Mouse (Mus musculus): ENCODE data around the gene Ube2r2. TPM values are rescaled to one million over a fixed set of nuclear protein-coding genes. Genes with fewer than 3 reads are reported as not detected.

Gene Ube2r2
- total RNA-seq, 2 experiments from 2014 or later = 101 to 103 TPM

DNA sequence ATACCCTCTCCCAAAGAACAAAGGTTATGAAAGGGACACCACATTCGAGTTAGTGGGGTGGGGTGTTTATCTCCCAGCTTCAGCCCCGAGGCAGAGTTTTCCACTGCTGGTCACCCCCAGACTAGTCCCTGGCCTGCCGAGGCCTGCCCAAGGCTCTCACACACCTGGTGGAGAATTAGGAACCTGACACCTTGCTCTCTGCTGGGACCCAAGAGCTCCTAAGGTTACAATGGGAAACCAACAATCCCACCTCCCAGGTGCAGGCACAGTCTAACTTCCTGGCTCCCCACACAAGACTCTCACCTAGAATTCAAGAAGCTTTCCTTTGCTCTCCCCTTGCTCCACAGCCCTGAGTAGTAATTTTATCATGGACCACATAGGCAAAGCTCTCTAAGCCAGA, 18.7 kb upstream of the Ube2r2 start:
- DNase-seq = no peak
- intact Hi-C loops (cut with DNase I) = loop anchor here (5.0 kb wide), 1 partner anchor 65 kb away; no protein-coding TSS in a partner anchor

DNA sequence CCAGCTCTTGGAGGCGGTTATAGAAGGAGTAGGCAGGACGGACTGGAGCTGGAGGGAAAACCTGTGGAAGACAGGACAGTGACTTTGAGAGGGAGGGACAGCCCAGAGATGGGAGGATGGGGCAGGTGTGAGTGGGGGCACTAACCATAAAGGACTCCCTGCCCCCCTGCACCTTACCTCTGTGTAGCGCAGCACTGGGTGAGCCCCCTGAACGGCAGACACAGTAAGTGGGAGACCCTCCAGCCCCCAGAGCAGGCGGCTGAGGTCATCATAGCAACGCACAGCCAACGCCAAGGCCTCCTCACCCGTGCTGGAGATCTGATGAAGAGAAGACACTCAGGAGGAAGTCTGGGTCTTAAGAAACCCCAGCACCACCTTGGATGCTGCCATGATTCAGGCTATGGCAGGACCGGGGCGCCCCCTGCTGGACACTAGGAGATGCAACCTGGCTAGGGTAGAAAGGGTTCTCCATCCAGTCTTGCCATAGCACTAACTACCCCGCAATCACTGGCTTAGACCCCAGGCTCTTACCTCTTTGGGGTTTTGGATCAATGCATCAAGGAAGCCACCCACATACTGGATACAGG, 16.7 kb upstream of the Ube2r2 start:
- intact Hi-C loops (cut with DNase I) = loop anchor here (5.0 kb wide), 1 partner anchor 66 kb away; no protein-coding TSS in a partner anchor

DNA sequence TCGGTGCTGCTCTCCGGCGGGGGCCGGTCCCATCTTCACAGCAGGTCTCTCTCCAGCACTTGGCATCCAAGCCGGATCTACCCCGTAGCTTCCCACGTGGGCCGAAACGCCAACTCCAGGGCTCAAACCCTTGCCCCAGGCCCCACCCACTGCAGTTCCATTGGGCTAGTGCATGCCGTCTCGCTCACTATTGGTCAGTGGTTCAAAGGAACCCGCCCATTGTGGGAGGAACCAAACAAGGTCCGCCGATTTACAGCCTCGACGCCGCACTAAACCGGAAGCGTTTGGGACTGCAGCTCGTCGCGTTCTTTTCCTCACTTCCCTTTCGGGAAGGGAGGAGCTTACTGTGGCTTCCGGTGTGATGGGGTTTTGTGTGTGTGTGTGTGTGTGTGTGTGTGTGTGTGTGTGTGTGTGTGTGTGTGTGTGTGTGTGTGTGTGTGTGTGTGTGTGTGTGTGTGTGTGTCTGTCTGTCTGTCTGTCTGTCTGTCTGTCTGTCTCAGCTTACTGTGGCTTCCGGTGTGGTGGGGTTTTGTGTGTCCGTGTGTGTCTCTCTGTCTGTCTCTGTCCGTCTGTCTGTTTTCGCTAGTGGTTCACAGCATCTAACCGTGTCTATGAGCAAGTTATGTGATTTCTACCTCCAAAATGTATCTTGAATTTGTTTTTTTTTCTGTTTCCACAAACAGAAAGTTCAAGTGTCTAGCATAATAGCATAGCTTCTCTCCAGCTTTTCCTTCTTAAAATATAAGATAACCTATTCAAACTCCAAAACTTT, 11.2 kb upstream of the Ube2r2 start, which contains the start of gene Nol6:
Gene Nol6, minus strand, starts transcription at position 276 of the 772 bp plus-strand sequence.
- peak; percentile 98 for DNase-seq
- intact Hi-C loops (cut with DNase I) = no loop called here

More for the DNA sequence above, 16.7 kb upstream of the Ube2r2 start:
- DNase-seq = peak; percentile 71

DNA sequence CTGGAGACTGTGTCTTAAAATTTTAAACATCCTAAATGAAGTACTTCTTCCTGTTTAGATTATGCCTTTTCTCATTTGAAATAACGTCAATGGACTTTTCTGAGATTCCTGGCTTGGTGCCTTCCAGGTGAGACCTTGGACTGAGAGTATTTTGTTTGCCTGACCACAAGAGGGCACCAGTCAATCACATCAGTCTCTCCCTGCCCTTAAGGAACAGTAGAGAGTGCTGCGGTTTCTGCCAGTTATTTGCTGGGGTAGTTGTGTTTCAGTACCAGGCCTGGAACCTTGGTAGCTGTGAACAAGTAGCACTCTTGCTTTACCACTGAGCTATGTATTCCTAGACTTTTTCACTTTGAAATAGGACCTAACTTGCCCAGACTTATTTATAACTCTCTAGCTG, 6.1 kb upstream of the Ube2r2 start:
- DNase-seq = peak; percentile 46
- intact Hi-C loops (cut with DNase I) = no loop called here

DNA sequence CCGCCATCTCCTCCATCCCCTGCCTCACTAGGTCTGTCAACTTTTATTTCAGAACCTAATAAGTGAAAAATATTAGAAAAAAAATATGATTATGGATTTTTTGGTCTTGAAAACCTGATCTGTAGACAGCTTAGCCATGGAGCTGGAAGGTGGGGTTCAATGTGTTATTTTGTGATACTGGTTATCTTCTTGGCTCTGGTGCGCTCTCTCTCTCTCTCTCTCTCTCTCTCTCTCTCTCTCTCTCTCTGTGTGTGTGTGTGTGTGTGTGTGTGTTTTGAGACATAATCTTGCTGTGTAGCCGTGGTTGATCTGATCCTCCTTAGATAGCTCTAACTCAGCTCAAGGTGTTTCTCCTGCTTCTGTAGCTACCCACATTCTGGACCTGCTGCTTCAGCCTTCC, 5.7 kb upstream of the Ube2r2 start:
- no peak for DNase-seq
- intact Hi-C loops (cut with DNase I) = no loop called here

DNA sequence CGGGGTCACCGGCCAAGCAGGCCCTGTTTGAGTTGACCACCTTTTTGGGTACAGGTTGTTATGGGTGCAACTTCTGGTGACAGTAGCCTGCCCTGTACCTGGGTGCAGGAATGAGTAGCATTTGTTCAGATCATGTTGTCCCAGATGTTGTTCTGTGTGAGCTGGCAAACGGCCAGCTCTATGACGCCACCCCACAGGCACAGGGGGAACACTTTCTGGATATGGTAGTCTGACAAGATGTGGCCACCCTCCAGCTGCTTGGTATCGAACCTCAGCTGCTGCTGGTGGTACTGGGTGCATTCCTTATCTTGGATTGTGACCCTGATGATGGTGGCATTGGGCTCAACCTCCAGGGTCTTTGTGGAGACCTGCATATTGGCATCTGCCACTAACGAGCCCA, 3.1 kb upstream of the Ube2r2 start:
- intact Hi-C loops (cut with DNase I) = no loop called here
- no peak for DNase-seq

DNA sequence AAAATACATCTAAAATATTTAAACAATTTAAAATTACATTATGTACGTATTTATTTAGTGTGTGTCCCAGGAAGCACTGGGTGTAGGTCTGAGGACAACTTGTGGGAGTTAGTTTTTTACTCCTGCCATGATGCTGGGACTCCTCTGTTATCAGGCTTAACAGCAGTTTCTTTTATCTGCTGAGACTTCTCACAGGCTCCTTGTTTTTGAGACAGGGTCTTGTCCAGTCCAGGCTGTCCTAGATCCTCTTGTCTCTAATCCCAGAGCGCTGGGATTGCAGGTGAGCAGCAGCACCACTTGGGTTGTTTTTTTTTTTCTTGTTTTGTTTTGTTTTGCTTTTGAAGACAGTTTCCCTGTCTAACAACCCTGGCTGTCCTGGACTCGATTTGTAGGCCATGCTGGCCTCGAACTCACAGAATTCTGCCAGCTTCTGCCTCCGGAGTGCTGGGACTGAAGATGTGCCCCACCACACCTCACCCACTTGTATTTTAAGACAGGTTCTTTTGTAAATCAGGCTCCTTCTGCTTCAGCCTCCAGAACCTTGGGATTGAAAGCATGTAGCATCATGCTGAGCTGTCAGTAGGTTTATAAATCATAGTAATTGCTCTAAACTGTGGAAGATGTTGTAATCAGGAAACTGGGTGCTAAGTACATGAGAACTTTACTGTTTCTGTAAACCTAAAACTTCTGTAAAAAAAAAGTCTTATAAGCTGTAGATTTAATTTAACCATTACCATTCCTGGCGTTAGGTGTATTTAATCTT, 1.8 kb upstream of the Ube2r2 start:
- DNase-seq = no peak
- intact Hi-C loops (cut with DNase I) = no loop called here

DNA sequence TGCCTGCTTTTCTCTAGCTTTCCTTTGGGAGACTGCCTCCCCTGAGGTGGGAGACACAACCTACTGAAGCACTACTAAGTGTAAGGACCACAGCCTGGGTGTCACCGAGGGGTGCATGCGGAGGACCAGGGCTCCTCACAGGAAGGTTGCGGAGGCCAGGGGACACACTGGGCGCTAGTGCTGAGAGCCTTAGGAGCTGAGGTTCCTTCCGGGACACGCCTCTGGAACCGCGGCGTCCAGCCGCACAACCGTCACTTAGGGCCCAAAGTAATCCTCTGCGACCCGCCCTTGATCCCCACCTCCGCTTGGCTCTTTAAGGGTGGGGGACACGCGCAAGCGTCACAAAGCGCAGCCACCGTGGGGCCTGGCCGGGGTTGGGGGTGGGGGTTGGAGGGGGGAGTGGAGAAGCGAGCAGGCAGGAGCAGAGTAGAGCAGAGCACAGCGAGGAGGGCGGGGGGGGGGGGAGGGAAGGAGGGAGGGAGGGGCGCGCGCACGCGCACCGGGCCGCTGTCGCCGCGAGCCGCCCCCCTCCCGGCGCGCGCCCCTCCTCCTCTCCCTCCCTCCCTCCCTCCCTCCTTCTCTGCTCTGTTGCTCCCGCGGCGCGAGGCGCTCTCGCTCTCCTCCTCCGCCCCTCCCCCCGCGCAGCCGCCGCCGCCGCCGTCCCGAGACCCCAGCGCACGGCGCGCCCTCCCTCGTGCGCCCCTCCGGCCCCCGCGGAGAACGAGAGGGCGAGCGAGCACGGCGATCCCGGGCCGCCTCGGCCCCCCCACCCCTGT, 420 bp upstream of the Ube2r2 start:
- intact Hi-C loops (cut with DNase I) = no loop called here
- peak; percentile 89 for DNase-seq

DNA sequence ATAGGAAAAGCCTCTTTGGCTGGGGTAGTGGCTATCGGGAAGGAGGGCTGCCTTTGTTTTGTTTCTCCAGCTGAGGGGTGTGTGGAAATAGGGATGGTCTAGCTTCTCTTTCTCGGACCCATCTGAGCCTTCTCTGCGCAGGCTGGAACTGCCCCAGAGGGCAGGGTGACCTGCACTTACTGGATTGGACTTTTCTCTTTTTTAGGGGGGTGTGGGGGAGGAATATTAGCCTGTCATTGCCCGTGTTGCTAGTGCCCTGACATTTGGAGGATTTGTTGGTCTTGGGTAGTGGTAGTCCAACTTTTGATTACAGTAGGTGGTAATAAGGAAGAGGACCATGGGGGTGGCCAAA, 887 bp downstream of the Ube2r2 start:
- DNase-seq = peak; percentile 28
- intact Hi-C loops (cut with DNase I) = no loop called here

DNA sequence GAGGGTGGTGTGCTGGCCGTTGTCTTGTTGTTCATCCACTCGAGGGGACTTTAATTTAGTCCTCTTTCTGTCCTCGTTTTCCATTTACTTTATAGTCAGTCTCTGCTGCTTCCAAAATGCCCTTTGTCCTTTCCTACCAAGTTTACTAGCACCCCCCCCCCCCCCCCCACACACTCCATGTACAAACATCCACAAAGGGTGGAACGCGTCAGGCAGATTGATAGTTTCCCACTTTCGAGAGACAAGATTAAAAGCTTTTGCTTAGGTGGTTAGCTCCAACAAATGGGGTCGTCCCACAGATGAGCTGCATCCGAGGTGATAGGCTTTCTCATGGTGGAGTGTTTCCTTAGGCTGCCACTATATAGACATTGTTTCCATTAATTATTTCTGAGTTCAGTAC, 1.3 kb downstream of the Ube2r2 start:
- DNase-seq = no peak
- intact Hi-C loops (cut with DNase I) = no loop called here

DNA sequence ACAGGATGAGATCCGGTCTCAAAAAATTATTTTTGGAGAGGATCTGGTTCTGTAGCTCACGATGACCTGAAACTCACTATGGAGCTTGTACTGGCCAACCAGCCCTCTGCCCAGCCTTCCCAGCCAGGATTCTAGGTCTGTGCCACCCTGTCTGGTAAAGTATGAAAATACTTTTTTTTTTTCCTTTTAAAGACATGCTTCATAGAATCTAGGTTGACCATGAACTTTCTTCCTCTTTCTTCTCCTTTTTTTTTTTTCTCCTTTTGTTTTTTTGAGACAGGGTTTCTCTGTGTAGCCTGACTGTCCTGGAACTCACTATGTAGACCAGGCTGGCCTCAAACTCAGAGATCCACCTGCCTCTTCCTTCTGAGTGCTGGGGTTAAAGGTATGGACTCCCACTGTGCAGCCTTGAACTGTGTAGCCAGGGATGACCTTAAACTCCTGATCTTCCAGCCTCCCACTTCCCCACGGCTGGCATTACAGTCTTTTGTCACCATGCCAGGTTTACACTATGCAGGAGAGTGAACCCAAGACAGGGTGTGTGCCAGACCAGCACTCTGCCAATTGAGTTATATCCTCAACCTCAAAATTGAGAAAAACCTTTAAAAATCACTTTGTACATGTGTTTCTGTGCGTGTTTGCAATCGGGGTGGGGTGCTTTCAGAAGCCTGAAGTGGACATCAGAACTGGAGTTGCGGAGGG, 4.8 kb downstream of the Ube2r2 start:
- no peak for DNase-seq
- intact Hi-C loops (cut with DNase I) = no loop called here

DNA sequence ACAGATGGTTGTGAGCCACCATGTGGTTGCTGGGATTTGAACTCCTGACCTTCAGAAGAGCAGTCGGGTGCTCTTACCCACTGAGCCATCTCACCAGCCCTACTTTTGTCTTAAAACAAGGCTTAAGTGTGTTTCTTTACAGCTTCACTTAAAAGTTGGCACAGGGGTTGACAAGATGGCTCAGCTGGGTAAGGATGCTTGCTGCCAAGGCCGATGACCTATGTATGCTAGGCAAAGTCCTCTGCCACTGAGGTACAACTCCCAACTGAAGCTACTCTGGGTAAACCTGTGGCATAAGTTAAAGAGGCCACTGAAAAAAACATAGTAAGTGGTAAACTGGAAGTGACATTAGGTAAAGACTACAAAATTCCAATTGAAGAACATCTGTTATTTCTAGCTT, 7.1 kb downstream of the Ube2r2 start:
- intact Hi-C loops (cut with DNase I) = no loop called here

DNA sequence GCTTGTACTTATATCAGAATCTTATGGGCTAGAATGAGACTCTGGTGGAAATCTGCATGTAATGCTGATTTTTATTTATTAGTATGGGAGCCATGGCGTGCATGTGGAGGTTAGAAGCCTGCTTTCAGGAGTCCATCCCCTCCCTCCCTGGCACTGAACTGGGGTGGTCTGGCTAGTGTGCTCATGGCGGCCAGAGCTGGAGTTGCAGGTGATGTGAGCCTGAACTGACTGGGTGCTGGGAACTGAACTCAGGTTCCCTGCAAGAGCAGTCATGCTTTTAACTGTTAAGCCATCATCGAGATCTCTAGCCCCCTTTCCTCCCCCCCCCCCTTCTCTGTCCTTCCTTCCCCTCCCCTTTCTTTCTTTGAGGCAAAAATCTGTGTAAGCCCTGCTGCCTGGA, 14.3 kb downstream of the Ube2r2 start:
- no peak for DNase-seq
- intact Hi-C loops (cut with DNase I) = no loop called here

More for the DNA sequence above, 7.1 kb downstream of the Ube2r2 start:
- no peak for DNase-seq

DNA sequence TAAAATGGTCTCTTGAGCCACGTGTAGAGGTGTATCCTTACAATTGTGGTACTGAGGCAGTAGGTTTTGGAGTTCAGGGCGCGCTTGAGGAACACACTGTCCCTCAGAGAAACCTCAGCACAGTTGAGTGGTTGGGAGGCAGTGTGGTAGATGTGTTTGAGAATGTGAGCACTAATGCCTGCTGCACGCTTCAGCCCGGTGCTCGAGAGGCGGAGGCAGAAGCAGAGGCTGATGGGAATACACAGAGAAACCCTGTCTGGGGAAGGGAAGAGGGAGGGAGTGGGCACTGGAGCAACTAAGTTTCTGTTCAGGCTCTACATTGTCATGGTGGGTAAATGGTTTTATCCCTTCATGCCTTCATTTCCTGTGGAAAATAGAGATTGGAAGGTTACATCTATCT, 15.6 kb downstream of the Ube2r2 start:
- no peak for DNase-seq
- intact Hi-C loops (cut with DNase I) = no loop called here

DNA sequence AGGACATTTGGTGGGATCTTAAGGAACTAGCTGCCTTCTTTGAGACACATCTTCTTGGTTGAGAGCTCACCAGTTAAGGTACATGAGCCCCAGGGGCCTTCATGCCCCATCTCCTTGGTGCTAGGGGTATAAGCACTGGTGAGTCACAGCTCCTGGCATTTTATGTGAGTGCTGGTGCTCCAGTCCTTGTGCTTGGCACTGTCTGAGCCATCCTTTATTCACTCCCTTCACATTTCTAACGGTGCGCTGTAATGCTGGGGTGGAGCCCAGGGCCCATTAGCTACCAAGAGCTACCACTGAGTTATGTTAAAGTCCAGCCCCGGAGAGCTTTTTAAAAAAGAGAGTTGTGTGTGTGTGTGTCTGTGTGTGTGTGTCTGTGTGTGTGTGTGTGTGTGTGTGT, 17.6 kb downstream of the Ube2r2 start:
- no peak for DNase-seq
- intact Hi-C loops (cut with DNase I) = no loop called here

DNA sequence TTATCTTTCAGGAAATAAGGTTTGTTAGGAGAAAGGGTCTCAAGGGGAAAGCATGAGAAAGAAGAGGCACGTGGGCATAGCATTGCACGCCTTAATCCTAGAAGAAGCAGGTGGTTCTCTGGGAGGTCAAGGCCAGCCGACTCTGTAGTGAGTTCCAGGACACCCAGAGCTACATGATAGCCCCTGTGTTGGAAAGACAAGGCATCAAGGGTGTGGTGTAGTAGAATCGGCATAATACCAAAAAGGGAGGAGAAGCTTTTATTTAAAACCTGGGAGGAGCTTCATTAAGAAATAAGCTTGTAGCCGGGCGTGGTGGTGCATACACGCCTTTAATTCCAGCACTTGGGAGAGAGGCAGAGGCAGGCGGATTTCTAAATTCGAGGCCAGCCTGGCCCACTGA, 21.4 kb downstream of the Ube2r2 start:
- intact Hi-C loops (cut with DNase I) = no loop called here
- no peak for DNase-seq

DNA sequence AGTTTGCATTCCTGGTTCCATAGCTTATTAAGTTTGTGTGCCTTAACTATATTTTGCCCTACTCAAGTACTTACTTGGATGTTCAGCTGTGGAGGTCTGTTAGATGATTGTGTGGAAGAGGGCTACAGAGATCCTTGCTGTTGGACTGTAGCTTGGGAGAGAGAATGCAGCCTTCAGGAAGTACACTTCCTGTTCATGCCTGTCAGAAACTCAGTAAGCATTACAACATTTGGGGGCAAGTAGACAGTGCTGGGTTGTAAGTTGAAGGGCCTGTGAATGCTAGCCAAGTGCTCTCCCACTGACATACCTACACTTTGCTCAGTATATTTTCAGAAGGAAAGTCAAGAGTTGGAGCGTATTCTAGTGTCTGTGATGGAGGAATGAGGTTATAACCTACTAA, 22.7 kb downstream of the Ube2r2 start:
- intact Hi-C loops (cut with DNase I) = no loop called here
- no peak for DNase-seq

DNA sequence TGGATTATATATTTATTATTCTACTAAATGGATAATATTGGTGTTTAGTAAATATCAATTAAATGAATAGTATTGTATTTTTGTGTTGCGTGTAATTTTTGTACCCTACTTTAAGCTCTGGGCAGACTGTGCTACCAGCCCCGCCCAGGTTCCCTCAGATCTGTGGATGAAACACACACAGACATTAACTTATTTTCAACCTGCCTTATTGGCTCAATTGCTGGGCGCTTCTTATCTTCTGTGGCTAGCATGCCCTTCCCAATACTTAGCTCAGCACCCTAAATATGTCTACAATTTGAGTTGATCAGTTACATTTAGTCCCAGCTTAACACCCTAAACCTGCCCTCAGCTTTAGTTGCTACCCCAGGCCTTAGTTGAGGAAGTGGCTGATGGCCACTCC, 25.7 kb downstream of the Ube2r2 start:
- intact Hi-C loops (cut with DNase I) = no loop called here
- no peak for DNase-seq

DNA sequence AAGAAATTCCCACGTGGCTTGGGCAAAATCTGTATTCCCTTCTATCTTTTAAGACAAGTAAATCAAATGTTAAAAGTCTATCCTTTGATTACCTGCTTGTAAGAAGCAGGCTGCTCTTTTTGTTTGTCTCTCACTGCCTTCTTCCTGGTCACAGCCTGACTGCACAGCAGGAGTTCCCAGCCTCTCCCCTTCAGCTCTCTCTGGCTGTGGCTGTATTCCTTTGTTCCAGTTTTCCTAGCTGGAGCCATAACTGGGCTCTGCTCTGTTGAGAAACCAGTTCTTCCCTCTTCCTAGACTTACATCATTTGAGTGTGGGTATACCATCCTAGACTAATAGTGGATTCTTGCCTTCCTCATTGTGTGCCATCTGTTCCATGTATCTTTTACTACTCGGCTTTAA, 29.4 kb downstream of the Ube2r2 start:
- intact Hi-C loops (cut with DNase I) = loop anchor here (5.0 kb wide), 1 partner anchor 113 kb away; no protein-coding TSS in a partner anchor
- DNase-seq = peak; percentile 23

Data from left cerebral cortex, postnatal 4 days (tissue).